Mouse (Mus musculus) kidney, embryonic 16.5 days (tissue): ENCODE data around the gene Lcn11. TPM values are rescaled to one million over a fixed set of nuclear protein-coding genes. Genes with fewer than 3 reads are reported as not detected.
"Not testable (repeated sequence)": the region's sequence is repeated elsewhere in the genome, so short reads cannot be mapped to it uniquely, and the experiment has no call there.

Source experiments
- ATAC-seq: fragments of 200-750 bp; cut with Nextera tagmentation; 2 replicates; pipeline ENCODE4 v1.8.0; 2017; ENCODE audit warnings: moderate TSS enrichment; ENCODE audit not compliant: low FRiP score, low TSS enrichment
- H3K27ac ChIP-seq: fragments of 300-500 bp; sonication (generic); 2 replicates; pipeline ENCODE4 v1.5.1; 2014; ENCODE audit warnings: low read length
- H3K27me3 ChIP-seq: fragments of 300-500 bp; sonication (generic); 2 replicates; pipeline ENCODE4 v1.6.1; 2014; ENCODE audit warnings: low read length, control low read depth, mixed read lengths; ENCODE audit not compliant: insufficient read depth
- H3K36me3 ChIP-seq: fragments of 300-500 bp; sonication (generic); 2 replicates; pipeline ENCODE4 v1.6.1; 2014; ENCODE audit warnings: low read length, control low read depth, mixed read lengths; ENCODE audit not compliant: insufficient read depth
- H3K4me1 ChIP-seq: fragments of 300-500 bp; sonication (generic); 2 replicates; pipeline ENCODE4 v1.6.1; 2014; ENCODE audit warnings: low read length, control low read depth, mixed read lengths; ENCODE audit not compliant: insufficient read depth
- H3K4me2 ChIP-seq: fragments of 300-500 bp; sonication (generic); replicated peaks from 2 replicates; pipeline ENCODE4 v1.6.1; 2014; ENCODE audit warnings: low read depth, low read length
- H3K4me3 ChIP-seq: fragments of 300-500 bp; sonication (generic); 2 replicates; pipeline ENCODE4 v1.5.1; 2014; ENCODE audit warnings: mild to moderate bottlenecking, low read length
- H3K9ac ChIP-seq: fragments of 300-500 bp; sonication (generic); replicated peaks from 2 replicates; pipeline ENCODE4 v1.6.1; 2014; ENCODE audit warnings: low read length
- H3K9me3 ChIP-seq: fragments of 300-500 bp; sonication (generic); 2 replicates; pipeline ENCODE4 v1.6.1; 2016; ENCODE audit warnings: low read length, control low read depth
- WGBS: fragments of 180-500 bp; shearing (Covaris S2); extraction: QIAGEN DNeasy Blood & Tissue Kit; methylation state at CpG from one replicate; pipeline ENCODE4 v1.1.7; 2014; 5-methylcytosine and 5-hydroxymethylcytosine counted together
- polyA plus RNA-seq: library from polyadenylated mRNA; unstranded; fragments of >200 nt; fragmentation: Nextera tagmentation; extraction: Ambion mirVana; gene quantifications from 2 replicates; pipeline ENCODE4 v1.2.1, GENCODE M21; 2015

Lcn11 gene
- not detected in 2 replicates for polyA plus RNA-seq

DNA sequence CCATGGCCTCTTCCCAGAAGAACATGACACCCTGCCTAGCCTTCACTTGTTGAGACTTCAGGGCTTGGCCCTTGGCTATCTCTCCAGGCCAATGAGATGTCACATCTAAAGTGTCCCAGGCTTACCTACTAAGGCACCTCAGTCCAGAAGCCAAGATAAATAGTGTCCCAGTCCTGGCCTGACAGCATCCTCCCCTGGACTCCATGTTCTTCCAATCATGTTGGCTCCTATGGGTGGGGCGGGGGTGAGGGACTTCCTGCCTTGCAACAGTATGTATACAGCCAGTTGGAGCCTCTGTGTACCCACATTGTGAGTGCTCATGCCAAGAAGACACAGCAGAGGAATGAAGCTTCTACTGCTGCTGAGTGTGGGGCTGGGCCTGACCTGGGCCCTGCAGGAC is at the start of gene Lcn11:
Lcn11 (plus strand) TSS at position 301 of the 400 bp plus-strand sequence.
- H3K4me1 ChIP-seq: no peaks in the 10 kb centered on the region
- WGBS: 83% methylated on average over 1 of the region's 1 CpGs
- H3K9me3 ChIP-seq: no peaks in the 10 kb centered on the region
- ATAC-seq: no peak
- no peaks in the 10 kb centered on the region for H3K36me3 ChIP-seq
- H3K4me3 ChIP-seq: no peak within 1 kb of the TSS
- H3K4me2 ChIP-seq: no peak within 1 kb of the TSS
- no peak within 1 kb of the TSS for H3K27ac ChIP-seq
- no peaks in the 10 kb centered on the region for H3K27me3 ChIP-seq
- no peak within 1 kb of the TSS for H3K9ac ChIP-seq

DNA sequence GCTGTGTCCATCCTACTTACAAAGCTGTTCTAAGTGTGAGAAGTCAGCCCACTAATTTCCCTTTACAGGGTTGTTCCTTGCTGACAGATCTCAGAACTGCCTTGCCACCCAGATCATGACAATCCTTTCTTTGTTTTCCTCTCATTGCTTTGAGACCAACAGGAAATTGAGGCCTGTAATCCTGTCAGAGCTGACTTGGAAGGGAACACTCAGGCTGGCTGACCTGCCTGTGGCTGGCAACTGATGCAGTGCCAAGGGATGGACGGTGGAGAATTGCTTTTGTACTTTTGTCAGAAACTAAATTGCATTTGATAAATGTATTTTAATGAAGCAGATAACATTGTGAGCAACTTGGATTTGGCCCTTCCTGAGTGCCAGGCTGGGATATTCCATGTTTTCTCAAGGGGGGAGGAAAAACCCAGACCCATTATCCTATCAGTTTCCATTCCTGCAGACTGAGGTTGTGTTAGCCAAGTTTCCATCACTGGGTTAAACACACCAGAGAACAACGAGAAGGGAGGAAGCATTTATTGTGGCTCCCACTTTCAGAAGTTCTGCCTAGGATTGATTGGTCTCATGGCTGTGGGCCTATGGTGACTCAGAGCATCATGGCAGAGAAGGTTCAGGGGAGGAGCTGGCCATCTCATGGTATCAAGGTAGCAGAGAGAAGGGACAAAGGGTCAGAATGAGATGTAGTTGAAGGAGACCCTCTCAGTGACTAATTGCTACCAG is 43.5 kb upstream of the Lcn11 start:
- Histone ChIP-seq H3K36me3 (no peaks in the 10 kb centered on the region), H3K4me3 (no peak overlapping the region), H3K27ac (peak overlapping the region; percentile 37; the same call in 1 of the 2 replicates), H3K27me3 (no peaks in the 10 kb centered on the region), H3K4me2 (no peak overlapping the region), H3K4me1 (no peaks in the 10 kb centered on the region), H3K9me3 (no peaks in the 10 kb centered on the region), H3K9ac (no peak overlapping the region)
- peak; percentile 27; the same call in 1 of the 2 replicates for ATAC-seq
- WGBS: 18% methylated on average over 2 of the region's 2 CpGs

DNA sequence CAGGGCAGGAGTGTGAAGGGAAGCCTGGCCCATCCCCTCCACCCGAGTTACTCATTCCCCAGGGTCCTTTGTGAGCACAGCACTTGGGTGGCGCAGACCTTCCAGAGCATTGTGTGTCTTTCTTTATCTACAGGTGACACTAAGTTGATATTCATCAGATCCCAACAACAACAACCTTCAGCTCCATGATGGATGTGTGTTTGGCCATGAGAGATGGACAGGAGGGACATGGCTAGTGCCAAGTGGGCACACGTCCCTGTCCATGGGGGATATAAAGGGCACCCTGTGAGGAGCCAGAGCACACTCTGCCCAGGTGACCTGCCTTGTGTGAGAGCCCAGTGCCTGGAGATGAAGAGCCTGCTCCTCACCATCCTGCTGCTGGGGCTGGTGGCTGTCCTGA is 40.1 kb upstream of the Lcn11 start, which contains the start of gene Obp2b:
Obp2b (plus strand) TSS at position 301 of the 400 bp plus-strand sequence.
- H3K4me1 ChIP-seq, H3K9me3 ChIP-seq, H3K27me3 ChIP-seq, H3K4me2 ChIP-seq, H3K36me3 ChIP-seq, H3K9ac ChIP-seq, ATAC-seq, H3K27ac ChIP-seq, H3K4me3 ChIP-seq: not testable (repeated sequence)
- 74% methylated on average over 3 of the region's 3 CpGs for WGBS

DNA sequence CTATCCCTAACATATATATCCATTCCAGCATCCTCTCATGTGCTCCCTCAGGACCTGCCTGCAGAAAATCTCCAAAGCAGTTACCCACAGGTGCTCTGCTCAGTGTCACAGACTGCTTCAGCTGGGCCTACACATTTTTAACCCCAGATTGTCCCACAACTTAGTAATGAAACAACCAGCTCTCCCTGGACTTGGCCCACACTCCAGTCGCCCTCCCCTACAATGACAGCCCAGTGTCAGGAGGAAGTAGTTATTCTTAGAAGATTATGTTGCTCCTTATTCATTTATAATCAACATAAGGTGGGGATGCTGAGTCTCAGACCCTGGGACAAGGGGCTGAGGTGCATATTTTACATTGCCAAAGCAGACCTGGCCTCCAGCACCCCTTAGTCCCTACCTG is 35.1 kb upstream of the Lcn11 start:
- Histone ChIP-seq H3K27ac (no peak overlapping the region), H3K36me3 (no peaks in the 10 kb centered on the region), H3K4me2 (no peak overlapping the region), H3K9me3 (no peaks in the 10 kb centered on the region), H3K9ac (no peak overlapping the region), H3K27me3 (no peaks in the 10 kb centered on the region), H3K4me3 (no peak overlapping the region), H3K4me1 (no peaks in the 10 kb centered on the region)
- 76% methylated on average over 1 of the region's 1 CpGs for WGBS
- ATAC-seq: no peak

DNA sequence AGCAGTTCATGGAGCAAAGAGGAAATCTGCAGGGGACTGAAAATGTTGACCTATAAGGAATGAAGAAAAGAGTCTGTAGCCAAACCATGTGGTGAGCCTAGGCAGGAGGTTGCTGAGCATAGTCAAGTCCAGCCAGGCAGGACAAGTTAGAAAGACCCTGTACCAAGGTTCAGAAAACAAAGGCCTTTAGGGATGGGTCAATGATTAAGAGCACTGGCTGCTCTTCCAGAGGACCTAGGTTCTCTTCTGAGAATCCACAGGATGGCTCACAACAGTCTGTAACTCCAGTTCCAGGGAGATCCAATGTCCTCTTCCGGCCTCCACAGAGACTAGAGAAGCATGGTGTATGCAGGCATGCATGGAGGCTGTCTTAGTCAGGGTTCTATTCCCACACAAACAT is 22.6 kb upstream of the Lcn11 start:
- H3K9me3 ChIP-seq: peaks cover 3% of the 10 kb centered on the region; the same call in 1 of the 2 replicates
- H3K9ac ChIP-seq: no peak overlapping the region
- no peaks in the 10 kb centered on the region for H3K36me3 ChIP-seq
- no peak overlapping the region for H3K4me3 ChIP-seq
- no peaks in the 10 kb centered on the region for H3K4me1 ChIP-seq
- H3K4me2 ChIP-seq: no peak overlapping the region
- ATAC-seq: no peak
- no peaks in the 10 kb centered on the region for H3K27me3 ChIP-seq
- WGBS: 77% methylated on average over 1 of the region's 1 CpGs
- H3K27ac ChIP-seq: no peak overlapping the region

DNA sequence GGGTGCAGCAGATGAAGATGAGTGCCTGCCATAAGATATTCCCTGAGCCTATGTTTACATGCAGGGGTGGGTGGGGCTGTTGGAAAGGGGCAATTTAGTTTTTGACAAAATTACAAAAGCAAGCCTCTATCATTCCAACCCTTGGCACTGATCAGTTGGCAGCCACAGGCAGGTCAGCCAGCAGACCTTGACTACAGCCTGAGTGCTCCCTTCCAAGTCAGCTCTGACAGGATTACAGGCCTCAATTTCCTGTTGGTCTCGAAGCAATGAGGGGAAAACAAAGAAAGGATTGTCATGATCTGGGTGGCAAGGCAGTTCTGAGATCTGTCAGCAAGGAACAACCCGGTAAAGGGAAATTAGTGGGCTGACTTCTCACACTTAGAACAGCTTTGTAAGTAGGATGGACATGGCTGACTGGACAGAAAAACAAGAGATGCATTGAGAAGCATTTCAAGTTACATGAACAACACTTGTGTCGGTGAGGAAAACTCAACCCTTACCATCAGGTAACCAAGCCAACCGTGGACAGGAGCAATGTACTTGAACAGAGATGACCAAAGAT is 18.7 kb upstream of the Lcn11 start:
- peak overlapping the region; percentile 25; the same call in 1 of the 2 replicates for H3K27ac ChIP-seq
- no peak overlapping the region for H3K4me3 ChIP-seq
- H3K9me3 ChIP-seq: peaks cover 3% of the 10 kb centered on the region; the same call in 1 of the 2 replicates
- H3K9ac ChIP-seq: no peak overlapping the region
- H3K4me1 ChIP-seq: no peaks in the 10 kb centered on the region
- H3K4me2 ChIP-seq: no peak overlapping the region
- WGBS: 14% methylated on average over 4 of the region's 4 CpGs
- no peaks in the 10 kb centered on the region for H3K27me3 ChIP-seq
- no peaks in the 10 kb centered on the region for H3K36me3 ChIP-seq
- peak; percentile 67 for ATAC-seq

DNA sequence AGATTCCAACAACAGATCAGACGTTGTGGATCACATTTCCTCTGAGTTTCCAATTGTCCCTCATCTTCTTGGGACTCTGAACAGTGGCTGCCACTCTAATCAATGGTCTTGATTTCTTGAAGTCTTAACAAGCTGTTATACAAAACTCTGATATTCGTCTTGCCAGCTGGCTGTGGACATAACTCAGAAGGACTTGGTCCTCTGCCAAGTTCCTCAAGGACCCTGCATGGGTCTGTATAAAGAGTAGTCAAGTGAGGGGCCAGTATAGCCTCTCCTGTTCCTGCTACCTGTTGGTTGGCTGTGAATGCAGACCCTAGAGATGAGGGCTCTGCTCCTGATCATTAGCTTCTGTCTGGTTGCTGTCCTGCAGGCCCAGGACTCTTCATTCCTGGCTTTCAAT is 11.5 kb upstream of the Lcn11 start, which contains the start of gene Lcn3:
Lcn3 (plus strand) TSS at position 301 of the 400 bp plus-strand sequence.
- H3K36me3 ChIP-seq: no peaks in the 10 kb centered on the region
- ATAC-seq: no peak
- no peak within 1 kb of the TSS for H3K27ac ChIP-seq
- no peaks in the 10 kb centered on the region for H3K9me3 ChIP-seq
- H3K4me1 ChIP-seq: no peaks in the 10 kb centered on the region
- WGBS: 44% methylated on average over 2 of the region's 2 CpGs
- no peak within 1 kb of the TSS for H3K9ac ChIP-seq
- no peaks in the 10 kb centered on the region for H3K27me3 ChIP-seq
- H3K4me3 ChIP-seq: no peak within 1 kb of the TSS
- H3K4me2 ChIP-seq: no peak within 1 kb of the TSS

DNA sequence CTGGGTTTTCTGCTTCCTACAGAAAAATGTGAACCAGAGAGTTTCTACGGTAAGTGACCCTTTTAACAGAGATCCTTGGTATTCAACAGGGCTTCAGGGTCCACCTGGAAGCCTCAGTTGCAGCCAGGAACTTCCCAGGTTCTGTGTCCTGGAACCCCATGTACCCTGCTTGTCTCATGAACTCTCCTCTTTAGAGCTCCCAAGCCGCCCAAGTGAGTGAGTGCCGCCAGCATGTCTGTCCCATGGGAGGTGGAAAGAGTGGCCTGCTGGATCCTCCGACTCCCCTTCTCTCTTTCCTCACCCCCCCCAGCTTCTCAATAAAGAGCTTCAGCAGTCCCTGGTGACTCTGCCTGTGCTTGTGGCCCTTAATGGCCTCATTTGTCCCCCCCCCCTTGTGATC is 9.1 kb upstream of the Lcn11 start:
- H3K9me3 ChIP-seq: no peaks in the 10 kb centered on the region
- H3K27ac ChIP-seq: no peak overlapping the region
- no peak overlapping the region for H3K4me2 ChIP-seq
- 81% methylated on average over 4 of the region's 4 CpGs for WGBS
- no peaks in the 10 kb centered on the region for H3K36me3 ChIP-seq
- H3K9ac ChIP-seq: no peak overlapping the region
- no peak for ATAC-seq
- no peak overlapping the region for H3K4me3 ChIP-seq
- H3K4me1 ChIP-seq: no peaks in the 10 kb centered on the region
- no peaks in the 10 kb centered on the region for H3K27me3 ChIP-seq

DNA sequence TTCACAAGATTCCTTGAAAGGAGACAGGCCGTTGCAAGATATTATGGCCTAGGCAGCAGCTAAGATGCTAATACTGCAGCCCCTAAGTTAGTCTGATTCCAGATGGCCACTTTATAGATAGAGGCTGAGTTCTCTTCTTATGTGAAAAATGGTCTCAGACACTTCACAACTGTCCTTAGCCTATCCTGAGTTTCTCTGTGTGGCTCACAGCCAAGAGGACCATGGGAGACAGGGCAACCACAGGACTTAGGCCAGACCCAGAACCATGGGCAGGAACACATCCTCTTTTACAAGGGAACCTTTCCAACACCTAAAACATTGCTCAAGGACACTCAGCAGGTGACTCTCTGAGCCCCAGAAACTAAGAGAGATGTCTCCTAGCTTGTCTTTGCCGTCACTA is 3.3 kb upstream of the Lcn11 start:
- H3K4me1 ChIP-seq: no peaks in the 10 kb centered on the region
- no peak overlapping the region for H3K4me2 ChIP-seq
- no peaks in the 10 kb centered on the region for H3K27me3 ChIP-seq
- H3K27ac ChIP-seq: no peak overlapping the region
- no peak overlapping the region for H3K9ac ChIP-seq
- no peaks in the 10 kb centered on the region for H3K9me3 ChIP-seq
- WGBS: 90% methylated on average over 2 of the region's 2 CpGs
- ATAC-seq: no peak
- H3K36me3 ChIP-seq: no peaks in the 10 kb centered on the region
- H3K4me3 ChIP-seq: no peak overlapping the region

DNA sequence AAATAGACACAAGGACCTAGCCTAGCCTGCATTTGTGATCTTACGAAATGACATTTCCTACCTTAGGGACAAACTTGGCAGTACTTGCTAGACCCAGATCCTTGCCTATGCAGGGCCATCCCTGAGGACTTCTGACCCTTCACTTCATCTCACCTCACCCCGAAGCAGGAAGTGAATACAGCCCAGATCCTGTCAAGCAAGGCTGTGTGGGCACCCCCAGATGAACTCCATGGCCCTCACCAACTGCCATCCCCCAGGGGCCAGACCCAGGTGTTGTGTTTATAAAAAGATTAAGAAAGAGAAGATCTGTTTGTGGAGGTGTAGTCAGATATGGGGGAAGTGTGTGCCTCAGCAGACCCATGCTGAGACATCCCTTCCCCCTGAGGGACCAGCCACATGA is 2.2 kb upstream of the Lcn11 start:
- no peaks in the 10 kb centered on the region for H3K27me3 ChIP-seq
- no peak overlapping the region for H3K4me3 ChIP-seq
- no peaks in the 10 kb centered on the region for H3K36me3 ChIP-seq
- H3K27ac ChIP-seq: no peak overlapping the region
- H3K4me1 ChIP-seq: no peaks in the 10 kb centered on the region
- H3K9me3 ChIP-seq: no peaks in the 10 kb centered on the region
- H3K9ac ChIP-seq: no peak overlapping the region
- ATAC-seq: no peak
- H3K4me2 ChIP-seq: no peak overlapping the region
- 86% methylated on average over 2 of the region's 2 CpGs for WGBS
